Mouse (Mus musculus) testis, postnatal 14 days (tissue): ENCODE measurements at regions not wholly inside any gene's neighbourhood (a gene's known extent, or its start where the extent isn't known, plus 50 kb on each side); places are given as distances from the start of the nearest gene placed in this dataset.

Experiments
- DNase-seq: peaks from one replicate; pipeline ENCODE4 v3.0.0; 2021; ENCODE audit warnings: low spot score

DNA sequence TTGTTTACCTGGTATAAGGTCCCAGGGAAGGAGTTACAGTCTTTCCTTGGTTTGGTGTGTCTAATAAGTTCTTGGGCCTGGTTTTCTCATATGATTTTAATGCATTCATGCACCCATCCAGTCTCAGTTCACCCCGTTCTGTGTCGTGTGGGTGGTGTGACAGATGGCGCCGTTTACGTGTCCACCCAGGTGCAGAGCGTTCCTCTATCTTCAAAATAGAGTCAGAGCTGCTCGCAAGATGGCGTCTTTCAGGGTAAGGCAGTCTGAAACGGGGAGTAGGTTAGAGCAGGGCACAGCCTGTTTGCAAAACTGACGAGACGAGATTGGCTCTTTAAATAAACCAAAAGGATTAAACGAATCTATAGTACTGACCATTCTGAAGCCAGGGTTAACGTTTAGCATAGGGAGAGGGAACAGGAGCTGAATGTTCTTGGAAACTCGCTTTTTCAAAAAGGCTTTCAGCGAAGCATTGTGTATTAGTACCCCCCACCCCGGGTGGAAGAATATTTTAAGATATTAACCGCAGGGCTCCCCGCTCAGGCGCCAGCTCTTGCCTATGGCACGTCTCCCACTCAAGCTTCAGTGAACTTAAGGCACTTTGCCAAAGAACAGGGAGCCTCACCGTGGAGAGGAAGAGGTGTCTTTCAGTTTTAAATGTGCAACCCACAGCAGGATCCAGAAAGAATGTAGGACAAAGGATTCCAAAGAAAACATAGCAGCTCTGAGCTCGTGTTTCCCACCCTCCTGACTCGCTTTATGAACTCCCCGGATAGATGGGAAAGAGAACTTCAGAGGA lies 241.7 kb upstream of the Pfn2 start:
- peak; percentile 5 for DNase-seq

GRCm38 (mm10) chr3:58090396-58090795 lies 242.5 kb upstream of the Pfn2 start:
- peak; percentile 4 for DNase-seq

- no peak for DNase-seq
Observed at GRCm38 (mm10) chr3:58091466-58092176, 243.7 kb upstream of the Pfn2 start.

DNA sequence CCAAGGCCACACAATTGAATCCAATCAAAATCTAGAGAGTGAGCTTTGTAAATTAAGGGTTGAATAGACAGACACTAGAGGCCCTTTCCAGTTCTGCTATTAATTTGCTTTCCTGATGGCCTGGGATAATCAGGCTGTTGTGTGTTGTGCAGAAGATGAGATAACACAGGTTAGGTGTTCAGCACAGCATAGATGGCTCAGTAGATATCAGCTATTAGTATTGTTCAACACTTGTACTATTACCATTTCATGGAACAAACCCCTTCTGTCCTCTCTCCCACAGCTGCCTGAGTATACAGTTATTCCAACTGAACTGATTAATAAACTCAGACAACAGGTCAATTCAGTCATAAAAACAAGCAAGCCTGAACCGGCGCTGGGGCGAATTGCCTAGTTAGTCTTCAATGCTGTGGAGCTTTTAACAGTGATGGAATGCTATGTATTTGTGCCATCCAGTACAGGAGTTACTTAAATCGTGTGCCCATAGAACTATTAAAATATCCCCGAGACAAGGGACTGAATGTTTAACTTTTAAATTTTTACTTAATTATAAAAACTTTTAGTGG lies 263.1 kb upstream of the Pfn2 start:
- no peak for DNase-seq

- DNase-seq: no peak
Observed at GRCm38 (mm10) chr3:58112431-58112856, 264.6 kb upstream of the Pfn2 start.

DNA sequence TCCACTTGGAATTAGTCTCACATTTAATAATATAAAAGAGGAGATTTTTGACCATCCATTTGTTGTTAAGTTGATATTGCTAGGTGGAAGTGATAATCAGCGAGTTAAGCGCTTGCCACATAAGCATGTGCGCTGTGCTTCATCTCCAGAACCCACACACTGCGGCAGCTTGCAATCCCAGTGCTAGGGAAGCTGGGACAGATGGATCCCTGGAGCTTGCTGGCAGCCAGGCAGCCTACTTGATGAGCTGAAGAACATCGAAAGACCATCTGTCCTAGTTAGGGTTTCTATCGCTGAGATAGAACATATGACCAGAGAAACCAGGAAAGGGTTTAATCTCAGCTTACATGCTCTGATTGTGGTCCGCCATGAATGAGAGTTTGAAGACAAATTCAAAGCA lies 266.1 kb upstream of the Pfn2 start:
- DNase-seq: no peak

DNA sequence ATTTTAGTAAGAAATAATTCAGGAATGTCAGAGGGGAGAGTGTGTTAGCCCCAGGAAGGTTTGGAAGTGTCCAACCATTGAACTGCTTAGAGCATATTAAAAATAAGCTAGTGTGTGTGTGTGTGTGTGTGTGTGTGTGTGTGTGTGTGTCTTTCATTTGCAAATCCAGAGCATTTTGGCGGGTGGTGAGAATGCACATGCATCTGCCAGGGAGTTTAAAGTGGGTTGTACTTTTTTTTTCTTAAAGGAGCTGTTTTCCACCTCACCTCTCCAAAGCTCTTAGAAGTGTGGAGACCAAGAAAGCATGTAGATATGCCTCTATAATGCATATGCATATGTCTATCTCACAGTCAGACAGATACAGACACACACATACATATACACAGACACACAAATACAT lies 267.6 kb upstream of the Pfn2 start:
- DNase-seq: no peak

GRCm38 (mm10) chr3:58116848-58117247 lies 269.0 kb upstream of the Pfn2 start:
- DNase-seq: no peak

DNA sequence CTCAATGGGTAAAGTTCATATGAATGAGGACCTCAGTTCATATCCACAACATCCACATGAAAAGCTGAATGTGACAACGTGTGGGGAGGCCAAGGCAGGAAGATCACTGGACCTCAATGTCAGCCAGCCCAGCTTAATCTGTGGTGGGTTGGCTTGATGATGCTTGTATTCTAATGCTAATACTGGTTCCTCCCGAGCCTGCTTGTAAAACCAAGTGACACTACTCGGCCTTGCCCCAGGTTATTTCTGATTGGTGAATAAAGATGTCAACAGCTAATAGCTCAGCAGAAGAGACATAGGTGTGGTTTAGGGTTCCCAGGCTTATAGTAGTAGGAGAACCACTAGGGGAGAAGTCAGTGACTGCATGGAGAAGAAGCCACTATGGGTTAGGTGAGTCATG lies 272.2 kb upstream of the Pfn2 start:
- DNase-seq: no peak

DNA sequence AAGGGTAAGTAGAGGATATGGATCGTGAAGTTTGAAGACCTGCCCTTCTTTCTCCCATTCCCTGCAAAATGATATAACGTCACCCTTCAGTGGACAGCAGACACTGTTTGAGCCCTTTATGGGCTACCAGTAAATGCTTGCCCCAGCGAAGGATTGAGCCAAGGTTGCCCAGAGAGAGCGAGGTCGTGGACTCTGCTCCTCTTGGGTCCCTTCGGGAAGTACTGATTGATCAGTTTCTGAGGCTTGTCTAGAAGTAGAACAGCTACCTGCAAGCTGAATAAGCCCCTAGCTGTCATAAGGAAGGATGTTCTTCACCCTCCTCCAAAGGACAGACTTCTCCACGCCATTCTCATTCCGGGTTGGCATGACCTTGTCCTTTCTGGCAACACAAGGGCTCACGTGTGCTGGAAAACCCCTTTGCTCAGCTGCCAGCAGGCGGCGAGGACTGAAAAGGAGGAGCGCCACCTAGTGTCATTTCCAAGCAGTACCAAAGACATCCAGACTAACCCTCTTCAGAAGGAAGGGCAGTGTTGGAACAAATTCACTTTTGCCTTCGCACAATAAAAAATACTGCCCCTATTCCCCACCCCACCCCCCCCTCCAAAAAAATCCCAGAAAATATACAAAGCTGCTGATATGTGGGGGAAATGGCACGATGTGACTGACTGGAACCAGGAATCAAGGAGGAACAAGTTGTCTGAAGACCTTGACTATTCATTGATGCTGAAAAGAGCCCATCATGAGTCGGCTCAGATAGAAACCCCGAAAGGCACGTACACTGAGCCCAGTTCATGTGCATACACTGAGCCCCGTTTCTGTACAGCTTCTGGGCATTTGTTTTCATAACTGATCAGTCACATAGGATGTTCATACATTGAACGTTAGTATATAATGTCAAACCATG lies 274.8 kb upstream of the Pfn2 start:
- DNase-seq: peak; percentile 64

DNA sequence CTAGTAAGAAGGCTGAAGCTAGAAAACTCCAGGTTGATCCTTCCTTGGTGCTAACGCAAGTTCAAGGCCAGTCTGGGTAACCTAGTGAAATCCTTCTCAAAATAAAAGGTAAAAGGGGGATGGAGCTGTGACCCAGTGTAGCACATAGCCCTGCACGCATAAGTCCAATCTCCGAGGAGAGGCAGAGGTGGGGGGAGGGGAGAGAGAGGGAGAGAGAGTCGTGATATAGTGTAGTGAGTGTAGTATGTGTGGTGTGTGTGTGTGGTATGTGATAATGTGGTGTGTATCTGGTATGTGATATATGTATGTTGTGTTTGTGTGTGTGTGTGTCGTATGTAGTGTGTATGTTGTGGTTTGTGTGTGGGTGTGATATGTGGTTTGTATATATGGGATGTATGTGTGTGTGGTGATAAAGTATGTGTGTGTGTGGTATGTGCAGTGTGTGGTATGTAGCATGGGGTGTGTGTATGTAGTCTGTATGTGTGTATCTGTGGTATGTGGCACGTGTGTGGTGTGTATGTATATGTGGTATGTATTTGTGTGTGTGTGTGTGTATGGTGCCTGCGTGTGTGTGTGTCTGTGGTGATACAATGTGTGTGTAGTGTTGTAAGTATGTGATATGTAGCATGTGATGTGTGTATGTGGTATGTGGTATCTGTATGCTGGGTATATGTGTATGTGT lies 275.7 kb upstream of the Pfn2 start:
- DNase-seq: no peak

- no peak for DNase-seq
Observed at GRCm38 (mm10) chr3:58124886-58125285, 277.0 kb upstream of the Pfn2 start.

DNA sequence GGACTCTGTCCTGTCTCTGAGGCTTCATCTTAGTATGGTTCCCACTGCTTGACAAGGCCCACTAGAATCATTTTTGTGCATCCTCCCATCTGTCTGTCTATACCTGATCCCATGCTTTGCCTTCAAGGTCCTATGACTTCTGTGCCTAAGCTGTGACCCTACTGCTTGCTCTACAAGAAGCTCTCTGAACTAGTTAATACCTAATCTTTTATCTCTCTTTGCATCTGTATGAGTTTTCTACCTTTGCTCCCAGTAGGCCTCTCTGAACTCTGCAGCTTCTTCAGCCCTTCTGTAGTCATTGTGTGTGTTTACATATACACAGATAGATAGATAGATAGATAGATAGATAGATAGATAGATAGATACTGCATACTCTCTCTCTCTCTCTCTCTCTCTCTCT lies 279.1 kb upstream of the Pfn2 start:
- DNase-seq: no peak

DNA sequence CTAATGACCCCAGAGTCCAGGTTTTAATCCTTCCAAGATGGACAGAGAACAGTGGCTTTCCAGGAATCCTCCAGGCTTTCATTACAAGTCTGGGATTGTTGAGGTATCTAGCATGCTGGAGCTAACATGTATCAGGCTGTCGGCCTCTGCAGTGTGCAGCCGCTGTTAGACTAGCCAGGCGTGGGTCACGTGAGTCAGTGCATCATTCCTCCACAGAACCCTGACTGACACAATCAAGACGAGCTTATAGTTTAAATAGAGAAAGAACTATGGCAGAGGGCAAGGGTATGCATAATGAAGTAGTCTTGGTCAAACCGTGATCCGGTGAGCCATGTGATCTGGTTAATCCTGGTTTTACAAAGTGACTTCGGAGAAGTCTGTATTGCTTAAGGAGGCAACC lies 280.2 kb upstream of the Pfn2 start:
- no peak for DNase-seq

- DNase-seq: no peak
Observed at GRCm38 (mm10) chr3:58129358-58129903, 281.6 kb upstream of the Pfn2 start.

DNA sequence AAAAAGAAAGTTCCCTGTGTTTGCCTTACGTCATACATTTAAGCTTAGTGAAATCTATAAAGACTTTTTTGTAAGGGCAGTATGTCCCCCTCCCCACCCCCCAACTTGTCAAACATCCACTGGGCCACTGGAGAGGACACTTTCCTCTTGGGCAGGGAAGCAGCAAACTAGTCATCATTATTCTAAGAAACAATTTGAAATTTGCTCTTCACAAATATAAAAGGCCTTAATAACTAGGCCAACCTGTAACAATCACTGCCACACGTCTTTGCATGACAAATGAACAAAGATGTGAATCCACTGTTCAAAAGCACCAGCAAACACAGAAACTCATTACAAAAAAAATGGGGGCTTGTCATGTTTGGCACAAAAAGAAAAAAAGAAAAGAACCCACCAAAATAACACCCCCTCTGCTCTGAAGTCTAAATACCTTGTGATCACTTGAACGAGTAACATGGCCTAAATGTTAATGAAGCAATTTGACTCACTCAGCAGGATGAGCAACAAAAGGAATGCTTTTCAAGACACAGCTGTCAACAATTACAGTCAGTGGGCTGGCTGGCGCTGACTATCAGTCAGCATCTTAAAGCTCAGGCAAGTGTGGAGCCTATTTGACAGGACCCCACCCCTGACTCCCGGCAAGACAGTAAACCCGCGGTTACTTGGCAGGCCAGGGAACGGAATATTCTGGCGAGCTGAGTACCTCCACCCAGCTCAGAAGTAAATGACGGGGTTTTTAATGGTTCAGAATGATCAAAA lies 278.7 kb upstream of the Tsc22d2 start:
- DNase-seq: no peak

GRCm38 (mm10) chr3:58138726-58139585 lies 275.6 kb upstream of the Tsc22d2 start:
- no peak for DNase-seq

- no peak for DNase-seq
Observed at GRCm38 (mm10) chr3:58146108-58146507, 268.4 kb upstream of the Tsc22d2 start.

DNA sequence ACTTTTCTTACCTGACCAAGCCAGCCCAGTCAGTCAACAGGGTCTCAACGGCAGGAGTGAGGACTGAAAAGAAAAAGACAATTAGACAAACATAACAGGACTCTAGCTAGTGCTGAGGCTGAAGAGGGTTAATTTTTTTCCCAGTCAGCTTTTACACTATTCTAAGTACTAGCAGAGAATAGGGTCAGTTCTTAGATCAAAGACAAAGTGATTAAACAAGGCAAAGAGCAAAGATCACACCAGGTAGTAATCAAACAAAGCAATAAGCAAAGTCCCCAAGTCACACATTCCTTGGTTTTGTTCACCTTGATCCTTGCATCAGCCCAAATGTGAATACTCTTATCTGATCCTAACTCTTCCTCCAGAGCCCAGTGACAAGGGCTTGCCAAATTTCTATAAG lies 267.8 kb upstream of the Tsc22d2 start:
- DNase-seq: no peak

DNA sequence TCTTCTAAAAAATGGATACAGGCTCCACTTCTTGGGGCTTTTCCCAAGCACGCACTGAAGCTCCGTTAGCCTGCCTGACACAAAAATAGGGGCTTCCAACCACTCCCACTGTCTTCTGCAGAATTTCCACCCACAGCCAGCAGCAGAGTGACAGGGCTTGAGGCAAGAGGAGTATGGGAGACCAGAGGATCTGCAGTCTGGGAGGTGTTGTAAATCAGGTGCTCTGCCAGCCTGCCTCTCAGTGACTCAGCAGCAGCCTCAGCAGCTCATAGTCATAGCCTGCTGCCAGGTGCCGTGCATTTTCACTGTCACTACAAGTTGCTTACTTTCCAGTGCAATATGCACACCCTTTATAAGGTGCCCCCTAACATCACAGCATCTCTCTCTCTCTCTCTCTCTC lies 261.4 kb upstream of the Tsc22d2 start:
- no peak for DNase-seq
